Mouse (Mus musculus) hindbrain, embryonic 10.5 days (tissue): Measurements from ENCODE around the gene Lingo4. TPM values are rescaled to one million over a fixed set of nuclear protein-coding genes. Genes with fewer than 3 reads are reported as not detected.

Source experiments
- DNase-seq: peaks from one replicate; pipeline ENCODE4 v3.0.0-alpha.2; 2017; ENCODE audit warnings: low spot score
- H3K27ac ChIP-seq: fragments of 300-500 bp; sonication (generic); 2 replicates; pipeline ENCODE4 v1.5.1; 2016; ENCODE audit warnings: mild to moderate bottlenecking, moderate library complexity
- H3K27me3 ChIP-seq: fragments of 300-500 bp; sonication (generic); 2 replicates; pipeline ENCODE4 v1.6.1; 2016; ENCODE audit warnings: mild to moderate bottlenecking; ENCODE audit not compliant: poor library complexity, insufficient read depth, severe bottlenecking
- H3K36me3 ChIP-seq: fragments of 300-500 bp; sonication (generic); 2 replicates; pipeline ENCODE4 v1.6.1; 2016; ENCODE audit warnings: mild to moderate bottlenecking, moderate library complexity
- H3K4me1 ChIP-seq: fragments of 300-500 bp; sonication (generic); replicated peaks from 2 replicates; pipeline ENCODE4 v1.6.1; 2016; ENCODE audit warnings: mild to moderate bottlenecking
- H3K4me3 ChIP-seq: fragments of 300-500 bp; sonication (generic); 2 replicates; pipeline ENCODE4 v1.5.1; 2016; ENCODE audit warnings: mild to moderate bottlenecking, moderate library complexity
- H3K9me3 ChIP-seq: fragments of 300-500 bp; sonication (generic); 2 replicates; pipeline ENCODE4 v1.6.1; 2016; ENCODE audit warnings: mild to moderate bottlenecking, moderate library complexity
- WGBS: fragments of 180-500 bp; shearing (Covaris S2); methylation state at CpG from one replicate; pipeline ENCODE4 v1.1.7; 2016; 5-methylcytosine and 5-hydroxymethylcytosine counted together
- polyA plus RNA-seq: library from polyadenylated mRNA; unstranded; fragments of >200 nt; fragmentation: Nextera tagmentation; extraction: Ambion mirVana; gene quantifications from 2 replicates; pipeline ENCODE4 v1.2.1, GENCODE M21; 2016

Gene Lingo4
- 0.66 and 1.2 TPM in 2 replicates for polyA plus RNA-seq

DNA sequence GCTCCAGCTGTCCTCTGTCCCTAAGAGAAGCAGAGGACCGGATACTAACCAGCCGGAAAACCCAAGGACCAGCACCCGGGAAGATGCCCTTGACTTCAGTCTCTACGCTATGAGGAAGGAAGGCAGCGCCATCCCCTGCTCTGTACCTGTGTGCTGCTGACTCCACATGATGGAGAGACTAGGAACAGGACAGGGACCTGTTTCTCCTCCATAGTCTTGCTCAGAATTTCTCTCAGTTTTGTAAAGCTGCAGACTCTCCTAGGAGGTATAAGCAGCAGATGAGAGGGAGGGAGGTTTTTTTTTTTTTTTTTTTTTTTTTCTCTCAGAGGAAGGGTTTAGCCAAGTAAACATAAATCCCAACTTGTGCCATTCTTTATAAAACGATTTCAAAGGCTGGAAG, at the start of gene Lingo4:
Gene Lingo4 (plus strand): TSS at position 301 of the 400 bp plus-strand sequence.
- no peak for DNase-seq
- peak within 1 kb of the TSS; percentile 52 for H3K4me3 ChIP-seq
- H3K4me1 ChIP-seq: peaks cover 34% of the 10 kb centered on the region
- H3K9me3 ChIP-seq: no peaks in the 10 kb centered on the region
- 67% methylated on average over 6 of the region's 6 CpGs for WGBS
- H3K27ac ChIP-seq: peak within 1 kb of the TSS; percentile 86
- H3K36me3 ChIP-seq: no peaks in the 10 kb centered on the region
- peaks cover 56% of the 10 kb centered on the region for H3K27me3 ChIP-seq

DNA sequence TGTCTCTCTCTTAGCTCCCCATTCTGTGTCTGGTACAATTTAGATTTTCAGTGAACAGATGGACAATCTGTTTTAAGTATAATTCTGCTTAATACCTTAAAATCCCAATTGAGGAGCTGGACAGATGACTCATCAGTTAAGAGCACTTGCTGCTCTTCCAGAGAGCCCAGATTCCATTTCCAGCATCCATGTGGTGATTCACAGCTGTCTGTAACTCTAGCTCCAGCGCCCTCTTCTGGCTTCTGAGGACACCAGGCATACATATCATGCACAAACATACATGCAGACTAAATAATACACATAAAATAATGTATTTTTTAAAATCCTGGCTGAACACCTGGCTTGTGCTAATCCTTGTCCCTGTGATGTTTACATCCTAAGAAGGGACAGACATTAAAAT, 37.5 kb upstream of the Lingo4 start:
- no peak for DNase-seq
- peaks cover 23% of the 10 kb centered on the region for H3K4me1 ChIP-seq
- H3K27me3 ChIP-seq: peaks cover 47% of the 10 kb centered on the region
- H3K4me3 ChIP-seq: no peak overlapping the region
- H3K27ac ChIP-seq: no peak overlapping the region
- WGBS: 4% methylated on average over 1 of the region's 1 CpGs
- no peaks in the 10 kb centered on the region for H3K36me3 ChIP-seq
- no peaks in the 10 kb centered on the region for H3K9me3 ChIP-seq

DNA sequence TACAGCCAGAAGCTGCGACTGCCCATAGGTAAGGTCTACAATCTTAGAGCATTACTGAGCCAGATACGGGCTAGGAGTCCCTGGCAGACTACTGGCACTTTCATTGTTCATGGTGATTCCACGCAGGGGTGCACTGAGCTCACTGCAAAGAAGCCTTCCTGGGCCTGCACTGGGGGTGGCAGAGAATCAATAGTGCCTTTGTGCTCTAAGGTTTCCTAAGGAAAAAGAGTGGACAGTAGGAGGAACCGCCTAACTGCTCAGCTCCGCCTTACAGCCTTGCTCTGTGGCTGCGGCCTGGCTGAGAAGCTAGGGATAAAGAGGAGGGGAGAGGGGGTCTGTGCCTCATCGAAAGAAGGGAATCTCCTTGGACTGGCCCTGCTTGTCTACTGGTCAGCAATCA, 36.2 kb upstream of the Lingo4 start, which contains the start of gene C2cd4d:
Gene C2cd4d (plus strand): TSS at position 301 of the 400 bp plus-strand sequence.
- WGBS: 21% methylated on average over 7 of the region's 7 CpGs
- peaks cover 56% of the 10 kb centered on the region for H3K27me3 ChIP-seq
- peak within 1 kb of the TSS; percentile 65 for H3K4me3 ChIP-seq
- DNase-seq: no peak
- H3K27ac ChIP-seq: peak within 1 kb of the TSS; percentile 87
- H3K4me1 ChIP-seq: peaks cover 23% of the 10 kb centered on the region
- no peaks in the 10 kb centered on the region for H3K36me3 ChIP-seq
- no peaks in the 10 kb centered on the region for H3K9me3 ChIP-seq

DNA sequence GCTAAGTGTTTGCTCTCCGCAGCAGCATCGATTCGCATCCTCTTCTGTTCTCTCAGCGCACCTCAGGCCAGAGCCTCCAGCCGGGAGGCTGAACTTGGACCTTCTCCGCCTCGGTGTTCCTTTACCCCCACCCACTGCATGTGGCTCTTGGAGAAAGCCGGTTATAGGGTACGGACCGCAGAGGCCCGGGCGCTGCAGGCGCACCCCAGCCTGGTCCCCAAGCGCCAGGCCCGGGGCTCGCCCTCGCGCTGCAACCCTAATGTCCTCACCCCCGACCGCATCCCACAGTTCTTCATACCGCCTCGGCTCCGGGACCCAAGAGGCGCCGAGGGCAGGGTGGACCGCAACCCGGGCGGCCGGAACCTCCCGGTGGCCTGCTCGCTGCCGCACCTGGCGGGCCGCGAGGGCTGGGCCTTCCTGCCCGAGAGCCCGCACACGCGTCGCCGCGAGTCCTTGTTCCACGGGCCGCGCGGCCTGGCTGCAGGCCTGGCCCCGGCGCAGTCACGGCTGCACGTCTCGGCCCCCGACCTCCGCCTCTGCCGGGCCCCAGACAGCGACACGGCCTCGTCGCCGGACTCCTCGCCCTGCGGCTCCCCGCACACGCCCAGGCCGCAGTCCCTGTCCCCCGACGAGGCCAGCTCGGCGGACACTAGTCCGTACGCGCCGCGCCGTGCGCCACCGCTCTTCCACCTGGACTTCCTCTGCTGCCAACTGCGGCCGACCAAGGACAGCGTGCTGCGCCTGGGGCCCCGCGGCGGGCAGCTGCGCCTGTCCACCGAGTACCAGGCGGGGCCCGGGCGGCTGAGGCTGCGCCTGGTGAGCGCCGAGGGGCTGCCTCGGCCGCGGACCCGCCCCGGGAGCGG, 34.8 kb upstream of the Lingo4 start:
- H3K27me3 ChIP-seq: peaks cover 56% of the 10 kb centered on the region

DNA sequence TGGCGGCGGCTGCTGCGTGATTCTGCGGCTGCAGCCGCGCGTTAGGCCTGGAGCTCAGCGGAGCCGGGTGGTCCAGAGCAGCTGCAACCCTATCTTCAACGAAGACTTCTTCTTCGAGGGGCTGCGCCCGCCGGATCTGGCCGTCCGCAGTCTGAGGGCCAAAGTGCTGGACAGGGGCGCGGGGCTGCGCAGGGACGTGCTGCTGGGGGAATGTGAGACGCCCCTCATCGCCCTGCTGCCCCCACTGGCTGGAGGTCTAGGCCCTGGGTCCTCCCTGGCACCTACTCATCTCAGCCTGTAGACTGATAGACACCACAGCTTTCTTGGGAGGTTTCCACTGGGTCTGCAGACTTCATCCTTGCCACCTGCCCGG, 34.2 kb upstream of the Lingo4 start:
- H3K36me3 ChIP-seq: no peaks in the 10 kb centered on the region
- peak overlapping the region; percentile 65 for H3K4me3 ChIP-seq
- H3K27me3 ChIP-seq: peaks cover 56% of the 10 kb centered on the region
- peaks cover 23% of the 10 kb centered on the region for H3K4me1 ChIP-seq
- no peaks in the 10 kb centered on the region for H3K9me3 ChIP-seq
- peak overlapping the region; percentile 87 for H3K27ac ChIP-seq
- 6% methylated on average over 23 of the region's 23 CpGs for WGBS
- DNase-seq: no peak

More for the DNA sequence above, 34.8 kb upstream of the Lingo4 start:
- peak overlapping the region; percentile 87 for H3K27ac ChIP-seq
- peak; percentile 65 for DNase-seq
- no peaks in the 10 kb centered on the region for H3K9me3 ChIP-seq
- no peaks in the 10 kb centered on the region for H3K36me3 ChIP-seq
- 5% methylated on average over 95 of the region's 97 CpGs for WGBS
- H3K4me3 ChIP-seq: peak overlapping the region; percentile 65
- peaks cover 23% of the 10 kb centered on the region for H3K4me1 ChIP-seq

DNA sequence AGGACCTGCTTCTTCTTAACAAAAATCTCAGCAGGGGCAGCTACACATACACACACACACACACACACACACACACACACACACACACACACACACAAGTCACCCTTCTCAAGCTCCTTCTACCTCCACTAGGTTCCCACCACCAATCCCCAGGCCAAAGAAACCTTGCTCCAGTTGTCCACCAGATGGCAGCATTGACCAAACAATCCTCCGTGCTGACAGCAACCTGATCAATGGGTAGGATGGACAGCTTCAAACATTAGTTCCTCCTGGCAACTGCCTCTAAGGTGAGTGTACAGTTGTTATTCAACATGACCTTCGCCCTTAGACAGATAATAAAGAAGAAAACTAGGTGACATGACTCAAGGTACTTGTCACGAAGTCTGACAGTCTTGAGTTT, 31.6 kb upstream of the Lingo4 start:
- Histone ChIP-seq H3K4me1 (peaks cover 26% of the 10 kb centered on the region), H3K27me3 (peaks cover 53% of the 10 kb centered on the region), H3K36me3 (no peaks in the 10 kb centered on the region), H3K27ac (no peak overlapping the region), H3K4me3 (no peak overlapping the region), H3K9me3 (no peaks in the 10 kb centered on the region)
- 17% methylated on average over 3 of the region's 3 CpGs for WGBS
- DNase-seq: peak; percentile 82

DNA sequence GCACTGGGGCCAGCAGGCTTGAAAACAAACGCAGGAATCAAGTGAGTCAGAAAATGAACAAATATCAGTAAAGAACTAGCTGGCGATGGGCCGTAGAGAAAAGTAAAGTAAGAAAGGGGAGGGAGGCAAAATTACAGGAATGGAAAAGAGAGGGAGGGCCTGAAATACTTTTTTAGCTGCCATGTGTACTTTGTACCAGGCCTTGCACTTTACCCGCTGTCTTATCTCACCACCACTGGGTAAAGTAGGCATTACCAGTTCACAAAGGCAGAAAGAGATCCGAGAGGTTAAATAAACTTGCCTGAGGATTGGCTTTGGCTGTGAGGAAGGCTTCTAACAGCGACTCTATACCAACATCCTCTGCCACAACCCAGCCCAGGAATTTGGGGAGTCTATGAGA, 30.8 kb upstream of the Lingo4 start:
- Histone ChIP-seq H3K4me1 (peaks cover 24% of the 10 kb centered on the region), H3K4me3 (no peak overlapping the region), H3K27me3 (peaks cover 52% of the 10 kb centered on the region), H3K27ac (no peak overlapping the region), H3K36me3 (no peaks in the 10 kb centered on the region), H3K9me3 (no peaks in the 10 kb centered on the region)
- DNase-seq: no peak
- WGBS: 86% methylated on average over 6 of the region's 6 CpGs

DNA sequence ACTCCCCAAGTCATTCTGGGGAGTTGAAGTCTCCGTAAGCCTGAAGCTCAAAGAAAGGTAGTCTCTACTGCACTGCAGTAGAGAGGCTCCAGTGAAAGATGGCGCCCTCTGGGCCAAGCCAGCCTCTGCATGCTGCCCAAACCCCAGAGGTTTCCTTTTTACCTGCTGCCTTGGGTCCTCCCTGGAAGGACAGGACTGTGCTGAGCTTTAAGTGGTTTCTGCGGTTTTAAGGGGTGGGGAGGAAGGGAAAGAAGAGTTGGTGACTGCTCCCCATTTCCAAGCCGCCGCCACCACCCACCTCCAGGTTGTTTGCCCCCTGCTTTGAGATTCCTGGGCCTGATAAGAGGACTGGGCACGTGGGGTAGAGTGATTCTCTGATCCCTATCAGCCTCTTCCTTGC, 29.7 kb upstream of the Lingo4 start:
- peaks cover 29% of the 10 kb centered on the region for H3K4me1 ChIP-seq
- H3K27ac ChIP-seq: no peak overlapping the region
- 68% methylated on average over 6 of the region's 6 CpGs for WGBS
- H3K36me3 ChIP-seq: no peaks in the 10 kb centered on the region
- peaks cover 52% of the 10 kb centered on the region for H3K27me3 ChIP-seq
- H3K9me3 ChIP-seq: no peaks in the 10 kb centered on the region
- no peak for DNase-seq
- H3K4me3 ChIP-seq: no peak overlapping the region

DNA sequence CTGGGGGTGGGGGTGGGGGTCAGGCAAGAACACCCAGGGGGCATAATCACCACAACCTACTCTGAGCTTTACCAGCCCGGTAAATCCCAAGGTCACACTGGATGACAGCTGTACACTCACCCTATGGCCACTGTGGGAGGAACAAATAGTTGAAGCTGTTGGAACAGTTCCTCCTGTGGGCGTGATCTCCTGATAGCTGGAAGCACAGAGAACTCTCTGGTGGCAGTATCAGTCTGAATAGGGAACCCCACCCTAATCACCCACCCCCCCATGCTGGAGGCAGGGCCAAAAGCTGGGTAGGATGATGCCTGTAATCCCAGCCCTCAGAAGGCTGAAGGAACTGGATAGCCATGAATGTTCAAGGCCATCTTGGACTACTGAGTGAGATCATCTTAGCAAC, 28.6 kb upstream of the Lingo4 start:
- peaks cover 31% of the 10 kb centered on the region for H3K4me1 ChIP-seq
- H3K27ac ChIP-seq: no peak overlapping the region
- no peak overlapping the region for H3K4me3 ChIP-seq
- WGBS: 83% methylated on average over 2 of the region's 2 CpGs
- H3K36me3 ChIP-seq: no peaks in the 10 kb centered on the region
- no peaks in the 10 kb centered on the region for H3K9me3 ChIP-seq
- DNase-seq: no peak
- peaks cover 52% of the 10 kb centered on the region for H3K27me3 ChIP-seq

DNA sequence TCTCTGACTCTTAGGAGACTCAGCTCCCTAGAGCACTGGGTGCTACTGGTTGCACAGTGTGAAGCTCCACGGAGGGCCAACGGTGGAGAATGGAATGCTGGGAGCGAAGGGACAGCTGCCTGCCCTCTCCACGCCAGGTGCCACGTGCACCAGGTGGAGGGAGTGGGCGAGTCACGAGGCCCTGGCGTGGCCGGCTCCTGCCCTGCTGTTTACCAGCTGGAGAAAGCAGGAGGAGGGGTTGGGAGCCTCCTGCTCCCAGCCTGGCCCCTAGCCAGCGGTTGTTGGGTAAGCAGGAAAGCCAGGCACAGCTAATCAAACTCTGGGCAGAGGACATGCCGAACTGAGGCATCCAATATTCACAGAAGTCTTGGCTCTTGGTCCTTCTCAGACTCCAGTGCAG, 26.7 kb upstream of the Lingo4 start:
- no peak for DNase-seq
- Histone ChIP-seq H3K4me1 (peaks cover 31% of the 10 kb centered on the region), H3K4me3 (peak overlapping the region; percentile 9; the same call in 1 of the 2 replicates), H3K36me3 (no peaks in the 10 kb centered on the region), H3K9me3 (no peaks in the 10 kb centered on the region), H3K27me3 (peaks cover 47% of the 10 kb centered on the region), H3K27ac (peak overlapping the region; percentile 9; the same call in 1 of the 2 replicates)
- 6% methylated on average over 11 of the region's 11 CpGs for WGBS

DNA sequence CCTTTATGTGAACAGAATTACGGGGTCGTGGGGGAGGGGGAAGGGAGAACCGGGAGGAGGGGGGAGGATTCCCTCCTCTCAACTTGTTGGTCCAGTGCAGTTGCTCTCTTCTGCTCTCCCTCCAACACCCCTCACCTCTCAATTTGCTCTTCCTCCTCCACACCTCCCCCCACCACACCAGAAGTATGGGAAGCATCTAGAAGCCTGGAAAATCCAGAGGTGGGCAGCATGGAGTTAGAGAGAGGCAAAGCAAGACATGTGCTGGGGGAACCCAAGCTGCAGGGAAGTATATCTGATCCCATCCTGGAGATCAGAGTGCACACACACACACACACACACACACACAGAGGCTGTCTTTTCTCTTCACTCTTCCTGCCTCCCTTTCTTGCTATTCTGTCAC, 26.3 kb upstream of the Lingo4 start:
- peaks cover 33% of the 10 kb centered on the region for H3K4me1 ChIP-seq
- WGBS: 0% methylated on average over 3 of the region's 3 CpGs
- DNase-seq: no peak
- no peaks in the 10 kb centered on the region for H3K9me3 ChIP-seq
- peaks cover 49% of the 10 kb centered on the region for H3K27me3 ChIP-seq
- no peaks in the 10 kb centered on the region for H3K36me3 ChIP-seq
- H3K4me3 ChIP-seq: no peak overlapping the region
- H3K27ac ChIP-seq: no peak overlapping the region; the same call in 1 of the 2 replicates

DNA sequence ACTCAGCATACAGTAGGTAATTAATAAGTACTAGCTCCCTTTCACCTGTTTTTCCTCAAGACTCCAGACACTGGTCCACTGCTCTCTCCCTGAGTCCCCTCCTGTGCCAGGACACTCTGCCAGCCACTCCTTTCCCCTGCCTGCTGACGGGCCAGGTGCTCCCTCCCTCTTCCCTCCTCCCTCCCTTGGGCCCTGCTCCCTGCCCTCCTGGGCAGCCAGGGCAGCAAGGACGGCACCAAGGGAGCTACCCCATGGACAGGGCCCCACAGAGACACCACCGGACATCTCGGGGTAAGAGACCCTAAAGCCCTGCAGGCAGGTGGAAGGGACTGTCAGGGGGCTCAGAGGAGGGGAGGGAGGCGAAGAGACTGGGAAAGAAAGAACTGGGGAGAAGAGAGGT, 25.7 kb upstream of the Lingo4 start, which contains the start of gene Rorc:
Gene Rorc (plus strand): TSS at position 154 of the 400 bp plus-strand sequence.
- WGBS: 5% methylated on average over 5 of the region's 5 CpGs
- Histone ChIP-seq H3K4me1 (peaks cover 37% of the 10 kb centered on the region), H3K27me3 (peaks cover 54% of the 10 kb centered on the region)

DNA sequence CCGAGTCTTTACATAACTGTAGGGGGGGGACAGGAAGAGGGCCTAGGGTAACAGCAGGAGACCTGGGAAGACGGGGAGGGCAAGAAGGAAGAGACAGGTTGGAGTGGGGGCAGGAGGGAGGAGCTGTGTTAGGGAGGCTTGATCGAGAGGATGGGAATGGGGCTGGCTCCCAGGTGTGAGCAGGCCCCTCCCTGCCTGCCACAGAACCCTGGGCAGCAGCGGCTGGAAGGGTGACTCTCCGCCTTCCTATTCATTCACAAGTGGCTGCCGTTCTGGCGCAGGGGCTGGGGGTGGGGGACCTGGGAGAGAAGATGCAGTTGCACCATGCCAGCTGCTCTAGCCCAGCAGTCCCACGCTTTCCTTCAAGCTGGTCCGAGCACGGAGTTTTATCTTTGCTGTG, 25.2 kb upstream of the Lingo4 start:
- H3K4me3 ChIP-seq: peak overlapping the region; percentile 30
- 0 out of 2 replicates have a peak overlapping the region, but pooled peaks have one; percentile 46 for H3K27ac ChIP-seq
- 3% methylated on average over 10 of the region's 10 CpGs for WGBS
- H3K27me3 ChIP-seq: peaks cover 54% of the 10 kb centered on the region
- no peaks in the 10 kb centered on the region for H3K36me3 ChIP-seq
- H3K4me1 ChIP-seq: peaks cover 37% of the 10 kb centered on the region
- H3K9me3 ChIP-seq: no peaks in the 10 kb centered on the region
- DNase-seq: no peak

More for the DNA sequence above, 25.7 kb upstream of the Lingo4 start, which contains the start of gene Rorc:
- no peak for DNase-seq
- Histone ChIP-seq H3K36me3 (no peaks in the 10 kb centered on the region), H3K9me3 (no peaks in the 10 kb centered on the region), H3K4me3 (peak within 1 kb of the TSS; percentile 30), H3K27ac (peak within 1 kb of the TSS; percentile 46)
